Mouse (Mus musculus) right cerebral cortex, postnatal 10 days (tissue): Measurements from ENCODE around the gene Klra17.
"Not testable (repeated sequence)": the region's sequence is repeated elsewhere in the genome, so short reads cannot be mapped to it uniquely, and the experiment has no call there.

ENCODE experiments used
- DNase-seq, 2 experiments: peaks; one replicate each; pipeline ENCODE4 v3.0.0; 2021; ENCODE audit warnings: low spot score in 2 of 2

Klra17 gene

GRCm38 (mm10) chr6:129876549-129876948, at the start of gene Klra17:
Klra17 (minus strand) TSS chr6:129876672.
- DNase-seq, result no peak

- not testable (repeated sequence) for DNase-seq
Observed at GRCm38 (mm10) chr6:129917476-129917946, 41.0 kb upstream of the Klra17 start, which contains the start of gene Klra5. Klra5 (minus strand) TSS chr6:129917650.

- no peak for DNase-seq
Observed at GRCm38 (mm10) chr6:129916996-129917395, 40.5 kb upstream of the Klra17 start.

DNA sequence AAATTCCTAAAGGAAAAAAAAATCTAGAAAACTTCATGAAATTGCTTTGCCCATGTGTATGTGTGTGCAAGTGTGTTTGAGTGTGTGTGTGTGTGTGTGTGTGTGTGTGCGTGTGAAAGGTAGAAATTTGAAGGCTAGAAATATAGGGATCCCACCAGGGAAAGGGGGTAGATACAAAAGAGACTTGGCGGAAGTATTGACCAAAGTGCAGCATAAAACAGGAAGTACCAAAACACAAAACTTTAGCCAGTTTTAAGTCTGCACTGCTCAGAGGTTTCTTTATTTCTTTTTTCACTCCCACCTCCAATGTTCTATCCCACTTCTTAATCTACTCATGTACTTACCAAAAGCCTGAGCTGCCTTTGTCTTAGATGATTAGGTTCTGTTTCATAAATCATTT, 6.1 kb upstream of the Klra17 start:
- DNase-seq, result no peak

GRCm38 (mm10) chr6:129862349-129862748, 14.1 kb downstream of the Klra17 start, which contains the start of gene Gm17631:
Gm17631 (plus strand) TSS chr6:129862649.
- DNase-seq, result not testable (repeated sequence)

DNA sequence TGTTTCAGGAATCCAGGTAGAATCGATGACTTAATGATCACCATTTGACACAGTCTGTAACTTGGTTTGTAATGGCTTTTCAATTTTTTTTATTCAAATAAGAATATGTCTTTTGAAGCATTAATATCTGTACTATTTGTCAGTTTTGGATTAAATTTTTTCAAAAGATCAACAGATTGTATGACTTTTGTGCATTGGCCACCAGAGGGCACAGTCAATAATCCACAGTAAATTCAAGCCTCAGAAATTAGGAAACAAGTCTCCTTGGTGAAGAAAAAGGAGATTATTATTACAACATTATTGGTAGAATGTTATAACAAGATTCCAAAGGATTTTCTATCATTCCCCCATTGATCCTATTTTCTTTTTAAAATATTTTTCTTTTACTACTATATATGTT, 50.9 kb downstream of the Klra17 start:
- DNase-seq, result no peak

GRCm38 (mm10) chr6:129824004-129824403, 52.5 kb downstream of the Klra17 start:
- no peak for DNase-seq

DNA sequence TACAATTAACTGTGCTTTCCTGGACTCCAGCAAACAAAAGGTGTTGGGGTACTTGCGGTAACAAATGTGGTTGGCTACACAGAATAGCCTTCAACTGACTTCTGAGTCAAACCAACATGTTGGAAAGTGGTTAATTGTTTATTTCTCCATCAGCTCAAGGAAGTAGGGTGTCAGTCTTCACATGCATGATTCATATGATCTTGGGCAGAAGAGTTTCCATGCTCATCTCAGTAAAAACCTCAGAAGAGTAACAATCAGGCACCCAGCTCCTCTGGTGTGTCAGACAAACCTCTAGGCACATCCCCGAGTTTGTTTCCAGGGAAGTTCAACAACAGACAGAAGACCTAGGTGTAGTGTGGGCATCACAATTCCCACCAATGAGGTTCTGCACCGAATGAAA, 58.7 kb downstream of the Klra17 start:
- DNase-seq, result no peak

DNA sequence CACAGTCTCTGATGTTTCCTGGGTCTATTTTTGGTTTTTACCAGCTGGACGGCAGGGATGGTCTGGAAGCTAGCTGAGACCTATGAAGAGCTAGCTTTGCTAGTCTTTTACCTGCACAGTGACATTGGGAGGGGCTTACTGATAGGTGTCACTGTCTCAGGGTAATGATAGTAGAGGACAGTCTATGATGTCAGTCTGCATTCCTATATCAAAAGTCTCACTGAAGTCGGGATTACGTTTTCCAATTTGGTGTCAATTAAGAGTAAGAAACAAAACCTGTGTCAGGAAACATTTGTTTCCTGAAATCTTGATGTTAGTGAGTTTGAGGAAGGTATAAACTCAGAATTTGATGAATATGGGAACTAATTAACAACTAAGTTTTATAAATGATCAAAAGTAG, 92.3 kb downstream of the Klra17 start, which contains the start of gene Gm156:
Gene Gm156, minus strand, starts transcription at position 101 of the 400 bp plus-strand sequence.
- DNase-seq, result not testable (repeated sequence)
